Mouse (Mus musculus) CH12.LX (cell line): ENCODE measurements at regions not wholly inside any gene's neighbourhood (a gene's known extent, or its start where the extent isn't known, plus 50 kb on each side); places are given as distances from the start of the nearest gene placed in this dataset.
"Not testable (repeated sequence)": the region's sequence is repeated elsewhere in the genome, so short reads cannot be mapped to it uniquely, and the experiment has no call there.

Source experiments
- CTCF ChIP-seq, 2 experiments: IDR thresholded peaks in 1 of 2; conservative IDR thresholded peaks in 1 of 2; 2 replicates each; pipeline ENCODE4 v1.5.1; 2011 to 2012; ENCODE audit warnings: low read depth in 2 of 2, low read length in 2 of 2, improper control_type of control experiment in 1 of 2, inconsistent platforms in 1 of 2, mild to moderate bottlenecking in 1 of 2, moderate library complexity in 1 of 2
- ELF1 ChIP-seq: IDR thresholded peaks from 2 replicates; pipeline ENCODE4 v1.6.1; 2014; ENCODE audit warnings: low read depth, mild to moderate bottlenecking, inconsistent platforms, low read length, improper control_type of control experiment
- JUN ChIP-seq: IDR thresholded peaks from 2 replicates; pipeline ENCODE4 v1.6.1; 2011; ENCODE audit warnings: low read depth, mild to moderate bottlenecking, low read length, improper control_type of control experiment, moderate library complexity; ENCODE audit not compliant: insufficient read depth
- JUND ChIP-seq: conservative IDR thresholded peaks from 2 replicates; pipeline ENCODE4 v1.6.1; 2011; ENCODE audit warnings: low read depth, low read length, improper control_type of control experiment
- KAT2A ChIP-seq: IDR thresholded peaks from 2 replicates; pipeline ENCODE4 v1.6.1; 2012; ENCODE audit warnings: low read length, improper control_type of control experiment, inconsistent platforms; ENCODE audit not compliant: insufficient replicate concordance
- MAFK ChIP-seq: IDR thresholded peaks from 2 replicates; pipeline ENCODE4 v1.6.1; 2011; ENCODE audit warnings: low read length, improper control_type of control experiment; ENCODE audit not compliant: insufficient replicate concordance
- MAX ChIP-seq: IDR thresholded peaks from 2 replicates; pipeline ENCODE4 v1.6.1; 2011; ENCODE audit warnings: low read length, improper control_type of control experiment
- POLR2A ChIP-seq: IDR thresholded peaks from 2 replicates; pipeline ENCODE4 v1.6.1; 2011; ENCODE audit warnings: low read depth, mild to moderate bottlenecking, improper control_type of control experiment, low read length
- SIN3A ChIP-seq: IDR thresholded peaks from 2 replicates; pipeline ENCODE4 v1.6.1; 2012; ENCODE audit warnings: low read length, improper control_type of control experiment, inconsistent platforms
- TCF12 ChIP-seq: IDR thresholded peaks from 2 replicates; pipeline ENCODE4 v1.6.1; 2014; ENCODE audit warnings: low read depth, mild to moderate bottlenecking, inconsistent platforms, low read length, improper control_type of control experiment

DNA sequence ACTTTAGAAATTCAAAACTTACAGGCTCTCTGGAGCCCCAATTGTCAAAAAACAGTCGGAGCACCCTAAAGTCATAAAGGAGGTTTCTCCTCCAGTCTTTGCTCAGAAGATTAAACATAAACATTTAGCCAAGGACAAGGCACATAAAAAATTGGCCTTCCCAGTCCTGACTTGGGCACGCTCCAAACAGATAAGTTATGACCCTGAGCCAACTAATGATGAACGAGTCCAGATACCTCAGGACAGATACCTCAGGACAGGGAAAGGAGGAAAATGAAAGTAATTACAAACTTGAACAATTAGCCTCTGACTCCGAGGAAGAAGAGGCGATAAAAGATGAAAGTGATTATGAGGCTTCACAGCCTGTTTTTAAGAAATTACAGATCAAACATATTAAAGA lies 190.9 kb upstream of the Mrpl21 start:
- TF ChIP-seq JUND; ELF1; CTCF (conservative IDR thresholded peaks at IDR 0.05 in 1 of 2, IDR thresholded peaks at IDR 0.05 in 1 of 2; ENCODE audit: low read depth in 2 of 2, low read length in 2 of 2); MAX; JUN; TCF12; POLR2A; KAT2A; MAFK; SIN3A: not testable (repeated sequence)
